7 mouse cellular contexts compared by ENCODE assay signal in genomic region chr2:155668461-155668860, GRCm38 (mm10). TPM values are rescaled to one million over a fixed set of nuclear protein-coding genes. Genes with fewer than 3 reads are reported as not detected.
DNase-seq lines count a peak whose midpoint lies in the region; ATAC-seq and TF ChIP-seq lines count a peak whose summit lies in the region.

No protein-coding gene starts in this region.

- H3K4me3 ChIP-seq in kidney, embryonic 16.5 days (ENCODE audit: low read length), result no peak overlapping the region
- no peak overlapping the region for H3K4me3 ChIP-seq in ES-Bruce4 (ENCODE audit: low read depth, low read length)
- H3K4me3 ChIP-seq in lung, adult 2 months (replicated peaks; ENCODE audit: extremely low read depth, low read depth, low read length), result no peak overlapping the region

- H3K36me3 ChIP-seq in kidney, embryonic 16.5 days (ENCODE audit: insufficient read depth, low read length), result peaks cover 43% of the 10 kb centered on the region
- H3K36me3 ChIP-seq in ES-Bruce4 (ENCODE audit: control insufficient read depth, insufficient read depth, low read length, poor library complexity, severe bottlenecking), result no peaks in the 10 kb centered on the region

- no peaks in the 10 kb centered on the region for H3K9me3 ChIP-seq in kidney, embryonic 16.5 days (ENCODE audit: low read length)
- H3K9me3 ChIP-seq in ES-Bruce4 (replicated peaks; ENCODE audit: control insufficient read depth, insufficient read depth, low read length, poor library complexity, severe bottlenecking), result no peaks in the 10 kb centered on the region

- 85% methylated on average over 4 of the region's 4 CpGs for WGBS in kidney, embryonic 16.5 days
- WGBS in lung, adult 2 months, result 89% methylated on average over 4 of the region's 4 CpGs

- no peak overlapping the region for H3K27ac ChIP-seq in kidney, embryonic 16.5 days (ENCODE audit: low read length)
- H3K27ac ChIP-seq in ES-Bruce4 (ENCODE audit: insufficient read depth, low read length), result no peak overlapping the region

- H3K27me3 ChIP-seq in kidney, embryonic 16.5 days (ENCODE audit: insufficient read depth, low read length), result no peaks in the 10 kb centered on the region
- no peaks in the 10 kb centered on the region for H3K27me3 ChIP-seq in ES-Bruce4 (ENCODE audit: control insufficient read depth, insufficient read depth, low read length, poor library complexity, severe bottlenecking)

- no peak overlapping the region for H3K4me2 ChIP-seq in kidney, embryonic 16.5 days (replicated peaks; ENCODE audit: low read depth, low read length)

- no peaks in the 10 kb centered on the region for H3K4me1 ChIP-seq in kidney, embryonic 16.5 days (ENCODE audit: insufficient read depth, low read length)
- no peaks in the 10 kb centered on the region for H3K4me1 ChIP-seq in ES-Bruce4 (ENCODE audit: control insufficient read depth, insufficient read depth, low read length)
- H3K4me1 ChIP-seq in lung, adult 2 months (ENCODE audit: control insufficient read depth, insufficient read depth, low read length), result no peaks in the 10 kb centered on the region

- ATAC-seq in kidney, embryonic 16.5 days (ENCODE audit: low FRiP score, low TSS enrichment), result no peak
- no peak for ATAC-seq in frontal cortex, adult (ENCODE audit: low TSS enrichment)

- TF ChIP-seq POLR2A in ES-Bruce4 (IDR thresholded peaks at IDR 0.05; ENCODE audit: insufficient read depth, low read length), result no peak
- TF ChIP-seq POLR2A in lung, adult 2 months (IDR thresholded peaks at IDR 0.05; ENCODE audit: borderline replicate concordance, extremely low read depth, low read depth, low read length), result no peak

- no peak overlapping the region for H3K9ac ChIP-seq in kidney, embryonic 16.5 days (replicated peaks; ENCODE audit: low read length)
- H3K9ac ChIP-seq in ES-Bruce4 (ENCODE audit: low read depth, poor library complexity, severe bottlenecking), result no peak overlapping the region

- DNase-seq in kidney, adult 9 months, result peak; percentile 32
- peak; percentile 71 for DNase-seq in ZHBTc4 (ENCODE audit: low read depth, low spot score)
- DNase-seq in lung, adult 2 months, result no peak
- DNase-seq in ovary, postnatal 14 days (ENCODE audit: low spot score), result no peak

- peak; percentile 36 for TF ChIP-seq CTCF in ES-Bruce4 (IDR thresholded peaks at IDR 0.05; ENCODE audit: low read depth, low read length)
- peak; percentile 34; the same call in 1 of the 2 replicates for TF ChIP-seq CTCF in lung, adult 2 months (IDR thresholded peaks at IDR 0.05; ENCODE audit: insufficient read depth, low read length)

- TF ChIP-seq EP300 in ES-Bruce4 (IDR thresholded peaks at IDR 0.05; ENCODE audit: insufficient read depth, low read depth, low read length), result no peak

RNA-seq across cellular contexts. Expression of gene Trpc4ap, which starts 23.7 kb away (rescaled TPM):
- 135 and 143 TPM in 2 replicates for polyA plus RNA-seq in kidney, embryonic 16.5 days (2015; fragmentation: Nextera tagmentation; extraction: Ambion mirVana)
- polyA plus RNA-seq in ES-Bruce4 (2011; ENCODE audit: insufficient read depth, insufficient read length, low read depth, missing spikeins), result 80.0 and 81.2 TPM in 2 replicates
- 140 and 145 TPM in 2 replicates for polyA plus RNA-seq in lung, adult 2 months (2012; rRNA removed)

RNA-seq across cellular contexts. Expression of gene Myh7b, which starts 57.4 kb away (rescaled TPM):
- 0.56 and 1.7 TPM in 2 replicates for polyA plus RNA-seq in kidney, embryonic 16.5 days (2015; fragmentation: Nextera tagmentation; extraction: Ambion mirVana)
- 0.70 and 1.0 TPM in 2 replicates for polyA plus RNA-seq in ES-Bruce4 (2011; ENCODE audit: insufficient read depth, insufficient read length, low read depth, missing spikeins)
- 0.07 TPM in 1 of 2 replicates, not detected in the other for polyA plus RNA-seq in lung, adult 2 months (2012; rRNA removed)

Comparison
In these comparisons a context has a peak if more than half of its experiments do, and no peak if none do; other contexts are left out.
1. DNase-seq: peak in kidney, adult 9 months (single experiment) and ZHBTc4 (single experiment); none in lung, adult 2 months (single experiment) and ovary, postnatal 14 days (single experiment).